Mouse (Mus musculus) myocyte (in vitro differentiated cells): ENCODE results near the gene Itgb5. TPM values are rescaled to one million over a fixed set of nuclear protein-coding genes. Genes with fewer than 3 reads are reported as not detected.
A peak's percentile ranks its signal among the peaks of the same experiment; 100 is the strongest.

Experiments used
- H3K27me3 ChIP-seq: one replicate; pipeline ENCODE4 v1.6.1; 2011; ENCODE audit not compliant: control insufficient read depth, insufficient read depth, insufficient read length
- H3K36me3 ChIP-seq: one replicate; pipeline ENCODE4 v1.6.1; 2011; ENCODE audit not compliant: control insufficient read depth, insufficient read depth
- H3K4me2 ChIP-seq: one replicate; pipeline ENCODE4 v1.6.1; 2011; ENCODE audit warnings: low read depth, control low read depth
- H3K4me3 ChIP-seq: one replicate; pipeline ENCODE4 v1.5.1; 2011; ENCODE audit warnings: mild to moderate bottlenecking, control low read depth, moderate library complexity
- H3K79me2 ChIP-seq: one replicate; pipeline ENCODE4 v1.6.1; 2011; ENCODE audit not compliant: control insufficient read depth, insufficient read depth
- H3ac ChIP-seq: one replicate; pipeline ENCODE4 v1.6.1; 2011; ENCODE audit not compliant: control insufficient read depth, insufficient read length
- CEBPB ChIP-seq: IDR thresholded peaks from 2 replicates; pipeline ENCODE4 v1.6.1; 2011; ENCODE audit warnings: mild to moderate bottlenecking, moderate library complexity; ENCODE audit not compliant: poor library complexity, insufficient read depth, severe bottlenecking
- E2F4 ChIP-seq: IDR thresholded peaks from one replicate; pipeline ENCODE4 v1.6.1; 2011; ENCODE audit warnings: mild to moderate bottlenecking, control low read depth, moderate library complexity; ENCODE audit not compliant: insufficient read depth
- MAX ChIP-seq: IDR thresholded peaks from one replicate; pipeline ENCODE4 v1.6.1; 2011; ENCODE audit warnings: low read depth, mild to moderate bottlenecking, control low read depth
- MYOD1 ChIP-seq, 3 experiments: IDR thresholded peaks; one replicate each; pipeline ENCODE4 v1.6.1; 2011; ENCODE audit warnings: control low read depth in 2 of 3, low read depth in 2 of 3, mild to moderate bottlenecking in 2 of 3, moderate library complexity in 1 of 3; ENCODE audit not compliant: insufficient read length in 2 of 3, control insufficient read depth in 1 of 3
- MYOG ChIP-seq, 3 experiments: IDR thresholded peaks; one replicate each; pipeline ENCODE4 v1.6.1; 2011; ENCODE audit warnings: control low read depth in 2 of 3, low read depth in 2 of 3, mild to moderate bottlenecking in 2 of 3; ENCODE audit not compliant: insufficient read length in 2 of 3, control insufficient read depth in 1 of 3, insufficient read depth in 1 of 3
- POLR2A ChIP-seq: IDR thresholded peaks from one replicate; pipeline ENCODE4 v1.6.1; 2011; ENCODE audit warnings: low read depth, mild to moderate bottlenecking, control low read depth, moderate library complexity; ENCODE audit not compliant: insufficient read length
- POLR2AphosphoS2 ChIP-seq: IDR thresholded peaks from one replicate; pipeline ENCODE4 v1.6.1; 2011; ENCODE audit warnings: low read depth, control low read depth; ENCODE audit not compliant: insufficient read length
- REST ChIP-seq: IDR thresholded peaks from one replicate; pipeline ENCODE4 v1.6.1; 2011; ENCODE audit warnings: mild to moderate bottlenecking, control low read depth, moderate library complexity; ENCODE audit not compliant: insufficient read depth, insufficient read length
- SRF ChIP-seq: IDR thresholded peaks from one replicate; pipeline ENCODE4 v1.6.1; 2011; ENCODE audit warnings: low read depth; ENCODE audit not compliant: control insufficient read depth, insufficient read length
- TCF12 ChIP-seq: IDR thresholded peaks from one replicate; pipeline ENCODE4 v1.6.1; 2011; ENCODE audit warnings: mild to moderate bottlenecking, control low read depth; ENCODE audit not compliant: poor library complexity, insufficient read depth, severe bottlenecking
- TCF3 ChIP-seq: IDR thresholded peaks from one replicate; pipeline ENCODE4 v1.6.1; 2011; ENCODE audit warnings: low read depth, control low read depth; ENCODE audit not compliant: insufficient read length
- USF1 ChIP-seq: IDR thresholded peaks from one replicate; pipeline ENCODE4 v1.6.1; 2011; ENCODE audit warnings: low read depth, mild to moderate bottlenecking, control low read depth, moderate library complexity
- polyA plus RNA-seq: library from polyadenylated mRNA; unstranded; fragments of >200 nt; fragmentation: generic; extraction: Trizol; gene quantifications from one replicate; pipeline ENCODE4 v1.2.1, GENCODE M21; 2012; ENCODE audit warnings: missing spikeins

Gene Itgb5
- polyA plus RNA-seq, 1 experiment = 114 TPM

GRCm38 (mm10) chr16:33870224-33870785 is 40.8 kb downstream of the Itgb5 start:
- TF ChIP-seq TCF12 (no peak), CEBPB (no peak), MYOD1 (IDR thresholded peaks at IDR 0.05; ENCODE audit: control insufficient read depth in 1 of 3, insufficient read length in 2 of 3, low read depth in 2 of 3) (no peak), MYOG (IDR thresholded peaks at IDR 0.05; ENCODE audit: control insufficient read depth in 1 of 3, insufficient read depth in 1 of 3, insufficient read length in 2 of 3, low read depth in 2 of 3) (no peak), MAX (no peak), USF1 (no peak), POLR2AphosphoS2 (no peak), REST (no peak), POLR2A (no peak), SRF (no peak), E2F4 (no peak)
- no peaks in the 10 kb centered on the region for H3K36me3 ChIP-seq
- H3K4me3 ChIP-seq = no peak overlapping the region
- H3K79me2 ChIP-seq = peaks cover 16% of the 10 kb centered on the region
- H3K27me3 ChIP-seq = no peaks in the 10 kb centered on the region
- H3K4me2 ChIP-seq = no peak overlapping the region
- no peak overlapping the region for H3ac ChIP-seq

GRCm38 (mm10) chr16:33870988-33871758 is 41.7 kb downstream of the Itgb5 start:
- H3K4me3 ChIP-seq = no peak overlapping the region
- H3K4me2 ChIP-seq = no peak overlapping the region
- TF ChIP-seq CEBPB (no peak), POLR2AphosphoS2 (no peak), REST (no peak), SRF (no peak), MYOD1 (IDR thresholded peaks at IDR 0.05; ENCODE audit: control insufficient read depth in 1 of 3, insufficient read length in 2 of 3, low read depth in 2 of 3) (no peak), TCF3 (no peak), MYOG (IDR thresholded peaks at IDR 0.05; ENCODE audit: control insufficient read depth in 1 of 3, insufficient read depth in 1 of 3, insufficient read length in 2 of 3, low read depth in 2 of 3) (no peak), USF1 (no peak), MAX (no peak), POLR2A (no peak), E2F4 (no peak), TCF12 (no peak)
- no peaks in the 10 kb centered on the region for H3K36me3 ChIP-seq
- no peak overlapping the region for H3ac ChIP-seq
- H3K27me3 ChIP-seq = no peaks in the 10 kb centered on the region
- H3K79me2 ChIP-seq = peaks cover 19% of the 10 kb centered on the region

GRCm38 (mm10) chr16:33871865-33872443 is 42.5 kb downstream of the Itgb5 start:
- Histone ChIP-seq H3K4me3 (no peak overlapping the region), H3K27me3 (no peaks in the 10 kb centered on the region), H3K36me3 (no peaks in the 10 kb centered on the region), H3K79me2 (peaks cover 19% of the 10 kb centered on the region), H3K4me2 (no peak overlapping the region), H3ac (no peak overlapping the region)
- TF ChIP-seq REST (no peak), MAX (no peak), CEBPB (no peak), POLR2A (no peak), TCF12 (no peak), SRF (no peak), MYOD1 (IDR thresholded peaks at IDR 0.05; ENCODE audit: control insufficient read depth in 1 of 3, insufficient read length in 2 of 3, low read depth in 2 of 3) (no peak), MYOG (IDR thresholded peaks at IDR 0.05; ENCODE audit: control insufficient read depth in 1 of 3, insufficient read depth in 1 of 3, insufficient read length in 2 of 3, low read depth in 2 of 3) (no peak), TCF3 (no peak), E2F4 (no peak), POLR2AphosphoS2 (no peak), USF1 (no peak)

- H3K79me2 ChIP-seq = peaks cover 19% of the 10 kb centered on the region
- H3K4me2 ChIP-seq = peak overlapping the region; percentile 81
- no peak overlapping the region for H3K4me3 ChIP-seq
- TF ChIP-seq POLR2AphosphoS2 (no peak), MYOG (IDR thresholded peaks at IDR 0.05; ENCODE audit: control insufficient read depth in 1 of 3, insufficient read depth in 1 of 3, insufficient read length in 2 of 3, low read depth in 2 of 3) (no peak), REST (no peak), TCF12 (no peak), MYOD1 (IDR thresholded peaks at IDR 0.05; ENCODE audit: control insufficient read depth in 1 of 3, insufficient read length in 2 of 3, low read depth in 2 of 3) (no peak), USF1 (no peak), MAX (no peak), E2F4 (no peak), TCF3 (no peak), SRF (no peak), CEBPB (no peak), POLR2A (no peak)
- no peaks in the 10 kb centered on the region for H3K27me3 ChIP-seq
- H3K36me3 ChIP-seq = no peaks in the 10 kb centered on the region
- H3ac ChIP-seq = no peak overlapping the region
Measured at GRCm38 (mm10) chr16:33873282-33873681, 43.8 kb downstream of the Itgb5 start.
